Mouse (Mus musculus) lung, postnatal 14 days (tissue): Measurements from ENCODE around the gene Slc25a39.

Experiments used
- DNase-seq: peaks from one replicate; pipeline ENCODE4 v3.0.0; 2021

Gene Slc25a39

GRCm38 (mm10) chr11:102435754-102436470 lies 28.2 kb upstream of the Slc25a39 start:
- DNase-seq: no peak

DNA sequence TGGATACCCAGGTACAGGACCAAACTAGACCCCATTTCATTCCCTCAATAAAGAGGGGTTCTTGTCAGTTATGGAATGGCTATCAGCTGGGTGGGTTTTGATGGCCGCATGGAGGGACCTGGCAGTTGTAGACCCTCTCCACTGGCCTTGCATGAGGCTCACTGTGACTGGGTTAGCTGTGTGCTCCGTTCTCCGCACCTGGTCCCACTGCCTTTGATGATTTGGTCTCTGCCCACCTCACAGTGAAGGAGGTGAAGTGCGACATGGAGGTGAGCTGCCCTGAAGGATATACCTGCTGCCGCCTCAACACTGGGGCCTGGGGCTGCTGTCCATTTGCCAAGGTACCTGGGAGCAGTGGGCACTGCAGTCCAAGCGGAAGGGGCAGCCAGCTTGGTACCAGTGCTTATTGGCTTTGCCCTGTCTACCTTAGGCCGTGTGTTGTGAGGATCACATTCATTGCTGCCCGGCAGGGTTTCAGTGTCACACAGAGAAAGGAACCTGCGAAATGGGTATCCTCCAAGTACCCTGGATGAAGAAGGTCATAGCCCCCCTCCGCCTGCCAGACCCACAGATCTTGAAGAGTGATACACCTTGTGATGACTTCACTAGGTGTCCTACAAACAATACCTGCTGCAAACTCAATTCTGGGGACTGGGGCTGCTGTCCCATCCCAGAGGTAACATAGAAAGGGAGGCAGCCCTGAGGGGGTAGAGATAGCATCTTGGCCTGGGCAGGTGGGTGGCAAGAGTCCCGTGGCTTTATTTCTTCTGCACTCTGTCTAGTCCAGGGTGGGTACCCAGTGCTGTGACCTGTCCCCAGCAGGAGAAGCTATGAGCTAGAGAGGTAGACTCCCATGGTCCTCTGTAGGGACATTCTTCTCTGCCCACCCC lies 27.3 kb upstream of the Slc25a39 start:
- DNase-seq: no peak

GRCm38 (mm10) chr11:102434406-102434805 lies 26.7 kb upstream of the Slc25a39 start:
- peak; percentile 92 for DNase-seq

DNA sequence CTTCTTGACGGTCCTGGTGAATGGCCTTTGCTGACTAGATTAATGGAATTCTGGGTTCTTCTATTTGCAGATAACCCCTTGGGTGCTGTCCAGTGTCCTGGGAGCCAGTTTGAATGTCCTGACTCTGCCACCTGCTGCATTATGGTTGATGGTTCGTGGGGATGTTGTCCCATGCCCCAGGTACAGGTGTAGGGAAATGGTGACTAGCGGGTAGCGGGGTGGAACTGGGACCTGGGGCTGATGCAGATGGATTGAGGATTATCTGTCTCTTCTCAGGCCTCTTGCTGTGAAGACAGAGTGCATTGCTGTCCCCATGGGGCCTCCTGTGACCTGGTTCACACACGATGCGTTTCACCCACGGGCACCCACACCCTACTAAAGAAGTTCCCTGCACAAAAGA lies 26.1 kb upstream of the Slc25a39 start:
- DNase-seq: no peak

GRCm38 (mm10) chr11:102432896-102433295 lies 25.1 kb upstream of the Slc25a39 start:
- no peak for DNase-seq

DNA sequence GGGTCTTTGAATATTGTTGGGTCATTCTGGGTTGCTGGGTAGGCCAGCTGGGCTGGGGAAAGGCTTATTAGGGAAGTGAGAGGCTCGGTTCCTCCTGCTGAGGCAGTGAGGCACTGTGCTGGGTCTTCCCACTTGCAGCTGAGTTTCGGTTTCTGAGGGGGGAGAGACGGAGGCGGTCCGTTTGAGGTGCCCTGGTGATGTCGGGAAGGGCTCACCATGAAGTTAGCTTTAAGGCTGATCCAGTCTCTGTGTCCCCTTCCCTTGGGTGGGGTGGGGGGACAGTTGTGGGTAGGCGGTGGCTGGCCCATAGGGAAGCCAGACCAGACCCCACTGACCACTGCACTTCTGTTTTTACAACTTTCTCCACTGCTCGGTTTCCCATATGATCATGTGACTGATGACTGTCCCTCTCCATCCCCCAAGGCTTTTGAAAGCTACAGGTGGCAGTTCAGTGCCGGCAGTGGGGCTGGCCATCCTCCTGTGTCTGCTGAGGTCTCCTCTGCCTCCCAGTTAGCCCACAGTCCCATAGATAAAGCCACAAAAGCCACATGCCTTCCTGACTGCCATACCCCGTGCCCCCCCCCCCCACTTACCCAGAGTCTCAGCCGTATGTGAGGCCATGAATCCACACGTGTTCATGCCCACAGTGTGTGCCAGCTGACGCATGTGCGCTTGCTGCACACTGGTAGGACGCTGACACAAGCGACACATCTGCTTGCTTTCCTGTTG lies 24.5 kb upstream of the Slc25a39 start:
- DNase-seq: no peak

DNA sequence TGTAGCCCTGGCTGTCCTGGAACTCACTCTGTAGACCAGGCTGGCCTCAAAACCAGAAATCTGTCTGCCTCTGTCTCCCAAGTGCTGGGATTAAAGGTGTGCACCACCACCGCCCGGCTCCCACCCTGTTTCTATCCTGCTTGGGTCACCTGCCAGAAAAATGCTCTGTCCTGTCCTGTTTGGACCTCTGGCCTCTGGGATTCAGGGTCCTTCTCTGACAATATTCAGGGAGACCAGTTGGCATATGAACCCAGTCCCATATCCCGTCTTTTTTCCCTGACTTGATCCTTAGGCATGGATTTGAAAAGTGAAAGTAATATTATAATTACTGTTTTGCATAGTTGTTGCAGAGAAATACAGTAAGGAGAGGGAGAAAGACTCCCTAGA lies 24.0 kb upstream of the Slc25a39 start:
- DNase-seq: no peak

- DNase-seq: peak; percentile 86
Measured at GRCm38 (mm10) chr11:102431018-102431645, 23.4 kb upstream of the Slc25a39 start.

- DNase-seq: peak; percentile 87
Measured at GRCm38 (mm10) chr11:102430121-102431017, 22.6 kb upstream of the Slc25a39 start, which contains the start of gene Grn. Gene Grn, plus strand, starts transcription at chr11:102430315.

- no peak for DNase-seq
Measured at GRCm38 (mm10) chr11:102429551-102429950, 21.8 kb upstream of the Slc25a39 start.

DNA sequence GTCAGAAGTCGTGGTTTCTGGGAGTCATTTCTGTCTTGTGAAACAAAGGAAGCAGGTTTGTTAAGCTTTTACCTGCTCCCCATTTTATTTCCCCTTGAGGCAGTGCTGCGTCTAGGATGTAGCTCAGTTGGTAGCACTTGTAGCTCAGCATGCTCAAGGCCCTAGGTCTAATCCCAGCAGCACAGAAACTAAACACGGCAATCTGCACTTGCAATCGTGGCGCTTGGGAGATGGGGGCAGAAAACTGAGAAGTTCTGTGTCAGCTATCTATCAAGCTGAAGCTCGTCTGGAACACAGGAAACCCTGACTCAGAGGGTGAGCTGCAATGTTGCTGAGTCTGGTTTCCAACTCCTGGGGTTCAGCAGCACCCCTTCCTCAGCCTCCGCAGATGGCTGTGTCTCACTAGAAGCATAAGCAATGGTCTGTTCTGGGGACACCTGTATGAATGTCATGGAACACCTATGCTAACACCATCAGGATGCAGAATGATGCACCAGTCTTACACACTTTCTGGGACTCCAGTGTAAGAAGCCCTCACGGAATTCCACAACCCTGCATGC lies 21.3 kb upstream of the Slc25a39 start:
- DNase-seq: no peak

DNA sequence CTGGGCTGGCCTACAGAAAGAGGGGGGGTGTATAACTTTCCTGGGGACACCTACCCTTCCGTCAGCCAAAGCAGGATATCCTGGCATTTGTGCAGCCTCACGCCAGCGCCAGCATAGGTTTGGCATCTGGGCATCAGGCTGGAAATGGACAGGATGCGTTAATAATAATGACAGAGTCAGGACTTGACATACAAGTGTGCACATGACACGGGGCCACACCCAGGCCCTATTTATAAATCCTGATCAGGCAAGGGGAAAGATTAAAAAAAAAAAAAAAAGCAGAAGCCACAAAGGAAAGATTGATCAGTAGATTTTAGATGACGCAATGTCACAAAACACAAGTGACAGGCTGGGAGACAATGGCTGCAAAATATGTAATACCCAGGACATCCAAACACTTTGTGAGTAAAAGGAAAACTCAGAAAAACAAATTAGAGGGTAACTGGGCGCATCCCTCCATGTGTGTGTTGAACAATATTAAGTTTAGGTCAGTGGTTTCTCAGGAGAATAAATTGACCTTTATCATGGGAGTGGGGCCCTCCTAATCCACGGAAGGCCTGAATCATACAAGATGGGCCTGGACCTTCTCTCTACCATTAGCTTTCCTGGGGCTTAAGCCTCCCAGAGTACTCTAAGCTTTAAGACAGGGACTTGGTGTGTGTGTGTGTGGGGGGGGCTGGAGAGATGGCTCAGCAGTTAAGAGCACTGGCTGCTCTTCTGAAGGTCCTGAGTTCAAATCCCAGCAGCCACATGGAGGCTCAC lies 18.0 kb upstream of the Slc25a39 start:
- DNase-seq: peak; percentile 44

DNA sequence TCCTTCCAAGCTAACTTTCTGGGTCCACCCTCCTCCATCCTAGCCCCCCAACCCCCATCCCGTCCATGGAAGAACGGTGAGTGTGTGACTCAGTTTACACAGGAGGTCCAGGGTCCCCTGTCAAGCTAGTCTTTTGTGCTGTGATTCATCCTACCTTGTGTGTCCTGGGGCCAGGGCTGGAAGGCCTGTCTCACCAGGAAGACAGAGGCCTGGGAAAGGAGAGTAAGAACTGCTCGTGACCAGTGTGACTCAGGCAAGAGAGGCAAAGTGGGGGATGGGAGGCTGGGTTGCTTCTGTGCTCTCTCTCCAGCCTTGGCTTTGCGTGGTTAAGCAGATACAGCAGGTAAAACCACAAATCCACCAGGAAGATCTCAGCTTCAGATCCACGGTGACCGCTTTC lies 16.9 kb upstream of the Slc25a39 start:
- DNase-seq: no peak

DNA sequence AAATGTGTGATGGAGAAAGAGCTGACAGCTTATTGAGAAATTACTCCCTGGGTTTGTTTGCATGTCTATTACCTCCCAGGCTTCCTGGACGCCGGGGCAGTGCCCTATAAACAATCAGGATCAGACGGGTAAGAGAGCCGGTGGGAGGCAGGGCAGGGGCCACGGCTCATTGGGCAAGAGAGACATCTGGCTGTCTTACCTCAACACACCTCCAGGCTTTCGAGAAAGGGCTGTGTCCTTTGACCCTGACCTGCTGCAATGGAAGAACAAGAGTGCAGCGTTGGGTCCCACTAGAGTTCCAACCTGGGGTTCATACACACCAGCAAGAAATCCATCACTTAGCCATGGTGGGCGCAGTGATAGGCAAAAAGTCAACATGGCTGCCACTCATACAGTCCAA lies 13.8 kb upstream of the Slc25a39 start:
- DNase-seq: no peak

DNA sequence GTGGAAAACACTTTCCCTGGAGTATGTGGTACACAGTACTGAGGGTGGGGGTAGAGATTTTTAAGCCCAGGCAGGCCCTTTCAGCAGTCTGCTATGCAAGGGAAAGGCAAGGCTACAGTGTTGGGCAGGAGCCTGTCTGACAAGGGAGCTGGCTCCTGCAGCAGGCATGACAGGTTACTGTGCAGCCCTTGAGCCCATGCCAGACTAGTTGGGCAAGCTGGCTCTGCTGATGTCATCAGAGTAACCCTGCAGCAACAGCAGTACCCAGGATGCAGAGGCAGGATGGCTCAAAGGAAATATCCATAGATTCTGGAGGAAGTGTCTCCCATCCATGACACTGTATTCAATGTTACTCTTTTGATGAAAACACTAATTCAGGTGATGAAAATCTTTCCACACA lies 11.1 kb upstream of the Slc25a39 start:
- DNase-seq: no peak

DNA sequence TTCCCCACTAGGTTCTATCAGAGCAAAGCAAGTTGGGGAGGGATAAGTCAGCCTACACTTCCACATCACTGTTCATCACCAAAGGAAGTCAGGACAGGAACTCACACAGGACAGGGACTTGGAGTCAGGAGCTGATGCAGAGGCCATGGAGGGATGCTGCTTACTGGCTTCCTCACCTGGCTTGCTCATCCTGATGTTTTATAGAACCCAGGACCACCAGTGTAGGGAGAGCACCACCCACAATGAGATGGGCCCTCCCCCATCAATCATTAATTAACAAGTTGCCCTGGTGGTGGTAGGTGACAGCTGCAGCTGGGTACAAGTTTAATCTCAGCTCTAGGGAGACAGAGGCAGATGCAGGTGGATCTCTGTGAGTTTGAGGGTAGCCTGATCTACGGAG lies 9.4 kb upstream of the Slc25a39 start:
- no peak for DNase-seq

DNA sequence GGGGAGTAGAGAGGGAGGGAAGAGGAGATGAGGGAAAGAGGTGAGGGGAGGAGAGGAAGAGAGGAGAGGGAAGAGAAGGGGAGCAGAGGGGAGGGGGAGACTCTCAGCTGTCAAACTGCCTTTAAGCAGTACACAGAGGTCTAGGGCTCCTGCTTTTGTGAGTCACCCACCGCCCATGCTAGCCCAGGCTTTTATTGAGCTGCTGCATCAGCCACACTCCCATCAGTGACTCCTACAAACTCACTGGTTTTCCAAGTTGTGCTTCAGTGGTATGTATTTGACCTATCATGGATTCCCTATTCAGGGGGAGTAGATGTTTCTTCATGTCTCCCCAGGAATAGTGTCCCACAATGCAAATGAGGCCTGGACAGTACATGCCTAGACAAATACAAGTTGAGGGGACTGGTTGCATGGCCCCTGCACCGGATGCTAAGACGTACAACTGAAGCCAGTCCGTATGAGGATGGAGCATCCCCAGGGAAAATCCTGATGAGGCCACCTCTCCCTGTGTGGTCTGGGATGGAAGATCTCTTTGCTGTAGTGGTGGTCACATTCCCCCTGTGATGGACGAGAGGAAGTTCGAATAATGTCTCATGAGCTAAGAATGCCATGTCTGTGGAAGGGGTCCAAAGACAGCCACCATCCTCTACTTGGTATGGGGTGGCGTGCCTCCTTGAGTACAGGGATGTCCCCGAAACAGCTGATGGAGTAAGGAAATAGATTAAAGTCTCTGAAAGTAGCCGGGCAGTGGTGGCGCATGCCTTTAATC lies 7.5 kb upstream of the Slc25a39 start:
- no peak for DNase-seq

GRCm38 (mm10) chr11:102413059-102413458 lies 5.3 kb upstream of the Slc25a39 start:
- no peak for DNase-seq

- DNase-seq: peak; percentile 96
Measured at GRCm38 (mm10) chr11:102411704-102412103, 4.0 kb upstream of the Slc25a39 start.

DNA sequence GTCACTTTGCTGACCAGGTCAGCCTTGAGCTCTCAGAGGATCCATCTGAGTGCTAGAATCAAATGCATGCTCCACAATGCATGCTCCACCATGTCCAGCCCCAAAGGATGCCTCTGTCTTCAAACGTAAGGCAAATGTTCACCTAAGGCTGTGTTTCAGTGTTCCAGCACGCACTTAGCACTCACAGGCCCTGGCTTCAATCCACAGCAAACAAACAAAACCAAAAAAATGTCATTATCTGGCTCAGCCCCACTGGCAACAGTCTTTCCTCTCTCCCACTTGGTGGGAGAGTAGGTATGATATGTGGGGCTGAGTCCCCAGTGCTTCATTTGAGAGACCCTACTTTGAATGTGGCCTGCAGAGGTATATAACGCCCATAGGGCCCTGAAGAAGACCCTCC lies 3.3 kb upstream of the Slc25a39 start:
- no peak for DNase-seq
